Mouse (Mus musculus) lung, adult 2 months (tissue): ENCODE data around the gene Cct8l1.

ENCODE experiments used
- CTCF ChIP-seq: fragments of 200-500 bp; IDR thresholded peaks from 2 replicates; pipeline ENCODE4 v1.5.1; 2011; ENCODE audit warnings: mild to moderate bottlenecking, low read length, control low read depth; ENCODE audit not compliant: insufficient read depth
- POLR2A ChIP-seq: fragments of 200-500 bp; IDR thresholded peaks from 2 replicates; pipeline ENCODE4 v1.6.1; 2011; ENCODE audit warnings: low read depth, mild to moderate bottlenecking, control low read depth, low read length, borderline replicate concordance; ENCODE audit errors: extremely low read depth

DNA sequence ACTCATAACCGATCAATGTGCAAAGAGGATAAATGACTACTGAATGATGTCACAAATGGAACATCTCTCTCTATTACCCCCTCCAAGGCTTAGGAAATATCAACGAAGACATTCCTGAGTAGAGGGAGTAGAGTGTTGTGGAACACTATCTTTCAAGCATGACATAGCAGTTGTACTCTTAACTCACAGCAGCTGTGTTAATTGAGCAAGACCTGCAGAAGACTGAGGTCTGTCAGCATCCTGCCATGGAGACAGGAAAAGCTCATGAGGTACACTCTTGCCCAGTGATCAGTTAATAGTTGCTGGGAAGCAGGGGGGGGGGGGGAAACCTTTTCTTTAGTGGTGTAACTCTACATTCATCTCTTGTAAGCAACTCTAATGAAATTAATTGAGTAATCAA is 40.1 kb upstream of the Cct8l1 start:
- TF ChIP-seq CTCF (no peak), POLR2A (no peak)
